Mouse (Mus musculus) neural tube, embryonic 13.5 days (tissue): ENCODE data around the gene Olfr1443. TPM values are rescaled to one million over a fixed set of nuclear protein-coding genes. Genes with fewer than 3 reads are reported as not detected.

Source experiments
- polyA plus RNA-seq: library from polyadenylated mRNA; unstranded; fragments of >200 nt; fragmentation: Nextera tagmentation; extraction: Ambion mirVana; gene quantifications from 2 replicates; pipeline ENCODE4 v1.2.1, GENCODE M21; 2015

Gene Olfr1443
- polyA plus RNA-seq, 1 experiment from 2014 or later: not detected

Other genes starting within 250 kb of the Olfr1443 start
- gene Mpeg1, start 217.3 kb upstream of the Olfr1443 start, polyA plus RNA-seq: 0.54 and 0.89 TPM in 2 replicates
- 34.2 and 35.5 TPM in 2 replicates for gene Dtx4, start 176.7 kb upstream of the Olfr1443 start, polyA plus RNA-seq
- gene Fam111a, start 132.4 kb upstream of the Olfr1443 start, polyA plus RNA-seq: 7.9 and 8.0 TPM in 2 replicates
- not detected in 2 replicates for gene Gm4952, start 78.1 kb upstream of the Olfr1443 start, polyA plus RNA-seq
- not detected in 2 replicates for gene Glyat, start 44.8 kb upstream of the Olfr1443 start, polyA plus RNA-seq
- not detected in 2 replicates for gene Olfr1442, start 7.7 kb upstream of the Olfr1443 start, polyA plus RNA-seq
- not detected in 2 replicates for gene Keg1, start 17.7 kb downstream of the Olfr1443 start, polyA plus RNA-seq
- gene Cntf, start 87.5 kb downstream of the Olfr1443 start, polyA plus RNA-seq: 0.87 and 1.2 TPM in 2 replicates
- gene Zfp91, start 118.0 kb downstream of the Olfr1443 start, polyA plus RNA-seq: 14.8 and 15.4 TPM in 2 replicates
- 1.2 and 1.9 TPM in 2 replicates for gene Lpxn, start 118.1 kb downstream of the Olfr1443 start, polyA plus RNA-seq
- gene Gm5244, start 168.6 kb downstream of the Olfr1443 start, polyA plus RNA-seq: not detected in 2 replicates
- gene Olfr1444, start 179.2 kb downstream of the Olfr1443 start, polyA plus RNA-seq: not detected in 2 replicates
- not detected in 2 replicates for gene Olfr1445, start 205.7 kb downstream of the Olfr1443 start, polyA plus RNA-seq
- gene Olfr1446, start 215.4 kb downstream of the Olfr1443 start, polyA plus RNA-seq: not detected in 2 replicates
- gene Olfr1447, start 225.6 kb downstream of the Olfr1443 start, polyA plus RNA-seq: not detected in 2 replicates
- not detected in 2 replicates for gene Olfr1448, start 246.3 kb downstream of the Olfr1443 start, polyA plus RNA-seq